Mouse (Mus musculus) small intestine, adult 2 months (tissue): Measurements from ENCODE around the gene Adgrg5.

ENCODE experiments used
- CTCF ChIP-seq: fragments of 200-500 bp; IDR thresholded peaks from 2 replicates; pipeline ENCODE4 v1.5.1; 2012; ENCODE audit warnings: low read depth, mild to moderate bottlenecking, control low read depth, inconsistent platforms, low read length, moderate library complexity, mixed read lengths; ENCODE audit not compliant: insufficient replicate concordance, insufficient read length; ENCODE audit errors: extremely low read depth
- POLR2A ChIP-seq: fragments of 200-500 bp; IDR thresholded peaks from 2 replicates; pipeline ENCODE4 v1.6.1; 2012; ENCODE audit warnings: low read depth, mild to moderate bottlenecking, control low read depth, inconsistent platforms, low read length, moderate library complexity

- TF ChIP-seq CTCF (no peak), POLR2A (no peak)
These were observed 4.7 kb downstream of the Adgrg5 start for GRCm38 (mm10) chr8:94928227-94928626.
